Mouse (Mus musculus) MEL (cell line): ENCODE data around the gene Gm12258.

Experiments used
- CTCF ChIP-seq, 3 experiments: IDR thresholded peaks in 2 of 3; conservative IDR thresholded peaks in 1 of 3; 2 replicates each; pipeline ENCODE4 v1.5.1; 2011 to 2012; ENCODE audit warnings: low read length in 3 of 3, low read depth in 2 of 3, mild to moderate bottlenecking in 2 of 3, improper control_type of control experiment in 1 of 3, inconsistent platforms in 1 of 3, mixed read lengths in 1 of 3, moderate library complexity in 1 of 3; ENCODE audit not compliant: control insufficient read depth in 1 of 3, insufficient read depth in 1 of 3, poor library complexity in 1 of 3, severe bottlenecking in 1 of 3
- GABPA ChIP-seq: IDR thresholded peaks from 2 replicates; pipeline ENCODE4 v1.6.1; 2012; ENCODE audit warnings: low read depth, mild to moderate bottlenecking, inconsistent platforms, low read length, improper control_type of control experiment, moderate library complexity

GRCm38 (mm10) chr11:58846919-58847461 lies at the start of gene Gm12258:
- no peak for TF ChIP-seq GABPA
- TF ChIP-seq CTCF (IDR thresholded peaks at IDR 0.05 in 2 of 3, conservative IDR thresholded peaks at IDR 0.05 in 1 of 3; ENCODE audit: control insufficient read depth in 1 of 3, insufficient read depth in 1 of 3, low read depth in 2 of 3, low read length in 3 of 3, poor library complexity in 1 of 3, severe bottlenecking in 1 of 3): no peak
